ENCODE assay signal across 9 mouse cellular contexts in the genomic region with DNA sequence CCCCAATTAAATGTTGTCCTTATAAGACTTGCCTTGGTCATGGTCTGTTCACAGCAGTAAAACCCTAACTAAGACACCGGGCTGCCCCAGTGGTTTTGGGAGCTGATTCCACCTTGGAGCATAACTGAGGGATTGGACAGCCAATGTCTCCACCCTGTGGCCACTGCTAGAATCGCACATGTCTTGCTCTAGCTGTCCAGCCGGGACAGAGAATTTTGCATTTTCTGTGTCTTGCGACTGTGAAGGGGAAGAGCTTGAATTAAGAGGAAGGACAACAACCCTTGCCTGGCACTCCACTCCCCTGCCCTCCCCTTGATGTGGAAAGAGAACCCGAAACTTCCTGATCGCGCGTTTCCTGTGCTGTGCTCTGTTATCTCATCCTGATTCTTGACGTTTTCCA. TPM values are rescaled to one million over a fixed set of nuclear protein-coding genes. Genes with fewer than 3 reads are reported as not detected.
DNase-seq lines count a peak whose midpoint lies in the region; ATAC-seq and TF ChIP-seq lines count a peak whose summit lies in the region.
"Had no signal": no experiment of that assay in that cellular context is flagged by ENCODE, and none has a peak within 500 bp of the region (broad histone marks: within the 10 kb centered on the region; RNA-seq: fewer than 3 reads in every experiment).

No protein-coding gene starts in this region.

- no peaks in the 10 kb centered on the region for H3K27me3 ChIP-seq in C2C12 (ENCODE audit: control insufficient read depth, insufficient read depth, insufficient read length)
- H3K27me3 ChIP-seq in heart, embryonic 12.5 days (replicated peaks) = no peaks in the 10 kb centered on the region
- no peaks in the 10 kb centered on the region for H3K27me3 ChIP-seq in lung, embryonic 14.5 days (ENCODE audit: insufficient read depth, low read length)

- no peaks in the 10 kb centered on the region for H3K79me2 ChIP-seq in C2C12 (ENCODE audit: control insufficient read depth, insufficient read depth)

- no peaks in the 10 kb centered on the region for H3K9me3 ChIP-seq in heart, embryonic 12.5 days (replicated peaks)
- H3K9me3 ChIP-seq in lung, embryonic 14.5 days (ENCODE audit: low read depth, low read length) = no peaks in the 10 kb centered on the region

- TF ChIP-seq POLR2A in embryonic fibroblast, embryonic 13.5 days (IDR thresholded peaks at IDR 0.05; ENCODE audit: low read depth, low read length) = no peak

- no peaks in the 10 kb centered on the region for H3K36me3 ChIP-seq in C2C12 (ENCODE audit: control insufficient read depth, insufficient read depth)
- H3K36me3 ChIP-seq in heart, embryonic 12.5 days = no peaks in the 10 kb centered on the region
- no peaks in the 10 kb centered on the region for H3K36me3 ChIP-seq in lung, embryonic 14.5 days (ENCODE audit: insufficient read depth)

- peak; percentile 46 to 49 for DNase-seq in adrenal gland, postnatal 4 days (ENCODE audit: low spot score in 2 of 2)
- peak; percentile 87 for DNase-seq in layer of hippocampus, adult 11-12 months (ENCODE audit: low spot score)
- DNase-seq in lung, embryonic 14.5 days = peak; percentile 91
- peak; percentile 13 for DNase-seq in ovary, adult 18-20 months (ENCODE audit: low spot score)
- peak; percentile 52 for DNase-seq in thymus, postnatal 0 days (ENCODE audit: low spot score)

- no peaks in the 10 kb centered on the region for H3K4me1 ChIP-seq in embryonic fibroblast, embryonic 13.5 days (ENCODE audit: control insufficient read depth, insufficient read depth, low read length)
- peaks cover 15% of the 10 kb centered on the region for H3K4me1 ChIP-seq in heart, embryonic 12.5 days (replicated peaks)
- no peaks in the 10 kb centered on the region for H3K4me1 ChIP-seq in lung, embryonic 14.5 days (ENCODE audit: insufficient read depth)

- no peak overlapping the region for H3K27ac ChIP-seq in embryonic fibroblast, embryonic 13.5 days (ENCODE audit: insufficient read depth, low read length)
- no peak overlapping the region for H3K27ac ChIP-seq in heart, embryonic 12.5 days (ENCODE audit: poor library complexity, severe bottlenecking)
- H3K27ac ChIP-seq in lung, embryonic 14.5 days (ENCODE audit: low read depth) = no peak overlapping the region

- no peak overlapping the region for H3ac ChIP-seq in C2C12 (ENCODE audit: control insufficient read depth, insufficient read length, low read depth)

- H3K79me3 ChIP-seq in C2C12 (ENCODE audit: low read depth) = no peaks in the 10 kb centered on the region

- 4% methylated on average over 9 of the region's 9 CpGs for WGBS in heart, embryonic 12.5 days
- 12% methylated on average over 9 of the region's 9 CpGs for WGBS in lung, embryonic 14.5 days

- no peak overlapping the region for H3K4me2 ChIP-seq in heart, embryonic 12.5 days
- H3K4me2 ChIP-seq in lung, embryonic 14.5 days = no peak overlapping the region

- no peak overlapping the region for H3K4me3 ChIP-seq in C2C12 (ENCODE audit: insufficient read depth, poor library complexity, severe bottlenecking)
- H3K4me3 ChIP-seq in embryonic fibroblast, embryonic 13.5 days (ENCODE audit: insufficient read depth, low read length) = no peak overlapping the region
- no peak overlapping the region for H3K4me3 ChIP-seq in heart, embryonic 12.5 days
- no peak overlapping the region for H3K4me3 ChIP-seq in lung, embryonic 14.5 days (ENCODE audit: low read depth, low read length)
- H3K4me3 ChIP-seq: erythroblast, embryonic 14.5 days had no signal

- peak; percentile 18; the same call in 1 of the 2 replicates for ATAC-seq in heart, embryonic 12.5 days (ENCODE audit: insufficient number of reproducible peaks, low FRiP score)
- ATAC-seq in lung, embryonic 14.5 days (ENCODE audit: insufficient read depth) = 0 out of 2 replicates have a peak, but pooled peaks have one; percentile 17

- peak; percentile 79 for TF ChIP-seq CTCF in C2C12 (IDR thresholded peaks at IDR 0.05; ENCODE audit: control insufficient read depth, insufficient read depth, insufficient read length)
- TF ChIP-seq CTCF in embryonic fibroblast, embryonic 13.5 days (IDR thresholded peaks at IDR 0.05; ENCODE audit: borderline replicate concordance, insufficient read depth, low read length) = peak; percentile 92
- peak; percentile 91 for TF ChIP-seq CTCF in lung, embryonic 14.5 days (IDR thresholded peaks at IDR 0.05; ENCODE audit: low read depth)

- H3K9ac ChIP-seq in heart, embryonic 12.5 days = no peak overlapping the region
- no peak overlapping the region for H3K9ac ChIP-seq in lung, embryonic 14.5 days

TF ChIP-seq in C2C12, 6 proteins besides CTCF, POLR2A, EP300 and RAD21:
- no peak for TF ChIP-seq CEBPB (IDR thresholded peaks at IDR 0.05; ENCODE audit: low read depth)
- no peak for TF ChIP-seq MYOD1 (IDR thresholded peaks at IDR 0.05; ENCODE audit: control insufficient read depth, insufficient read length, low read depth)
- no peak for TF ChIP-seq FOSL1 (IDR thresholded peaks at IDR 0.05; ENCODE audit: insufficient read depth, low read length, poor library complexity, severe bottlenecking)
- peak; percentile 84 for TF ChIP-seq MAX (IDR thresholded peaks at IDR 0.05)
- no peak for TF ChIP-seq USF1 (IDR thresholded peaks at IDR 0.05; ENCODE audit: low read depth)
- TF ChIP-seq MYOG (IDR thresholded peaks at IDR 0.05; ENCODE audit: control insufficient read depth, extremely low read depth, insufficient read length) = no peak

RNA-seq across cellular contexts. Expression of gene Cd300lb, which starts 21.3 kb away (rescaled TPM):
- polyA plus RNA-seq in C2C12 (2012; fragmentation: generic; extraction: Trizol) = 0.76 TPM
- under 1 TPM; 0.73 to 0.76 TPM for total RNA-seq in adrenal gland, postnatal 4 days (2021)
- 0.48 and 1.1 TPM in 2 replicates for polyA plus RNA-seq in embryonic fibroblast, embryonic 13.5 days (2011; ENCODE audit: insufficient read length, low read depth, missing spikeins)
- 0.89 and 0.98 TPM in 2 replicates for polyA plus RNA-seq in heart, embryonic 12.5 days (2016; fragmentation: Nextera tagmentation; extraction: Ambion mirVana)
- polyA plus RNA-seq in lung, embryonic 14.5 days (2014; fragmentation: Nextera tagmentation; extraction: Ambion mirVana) = 0.36 and 0.43 TPM in 2 replicates
- polyA plus RNA-seq in thymus, postnatal 0 days (2015; fragmentation: Nextera tagmentation; extraction: Ambion mirVana) = 0.15 and 0.29 TPM in 2 replicates
- polyA plus RNA-seq: erythroblast, embryonic 14.5 days had no signal

RNA-seq across cellular contexts. Expression of gene Cd300a, which starts 23.0 kb away (rescaled TPM):
- 0.02 TPM for polyA plus RNA-seq in C2C12 (2012; fragmentation: generic; extraction: Trizol)
- 1 to 10 TPM; 1.9 to 3.3 TPM for total RNA-seq in adrenal gland, postnatal 4 days (2021)
- 0.84 TPM in 1 of 2 replicates, not detected in the other for polyA plus RNA-seq in embryonic fibroblast, embryonic 13.5 days (2011; ENCODE audit: insufficient read length, low read depth, missing spikeins)
- 0.40 and 0.41 TPM in 2 replicates for polyA plus RNA-seq in heart, embryonic 12.5 days (2016; fragmentation: Nextera tagmentation; extraction: Ambion mirVana)
- polyA plus RNA-seq in lung, embryonic 14.5 days (2014; fragmentation: Nextera tagmentation; extraction: Ambion mirVana) = 0.75 and 1.7 TPM in 2 replicates
- 5.0 and 6.8 TPM in 2 replicates for polyA plus RNA-seq in thymus, postnatal 0 days (2015; fragmentation: Nextera tagmentation; extraction: Ambion mirVana)
- polyA plus RNA-seq: erythroblast, embryonic 14.5 days had no signal

RNA-seq across cellular contexts. Expression of gene Cd300c, which starts 56.1 kb away (rescaled TPM):
- not detected for polyA plus RNA-seq in C2C12 (2012; fragmentation: generic; extraction: Trizol)
- not detected for total RNA-seq in adrenal gland, postnatal 4 days (2021)
- polyA plus RNA-seq in embryonic fibroblast, embryonic 13.5 days (2011; ENCODE audit: insufficient read length, low read depth, missing spikeins) = not detected in 2 replicates
- polyA plus RNA-seq in heart, embryonic 12.5 days (2016; fragmentation: Nextera tagmentation; extraction: Ambion mirVana) = not detected in 2 replicates
- not detected in 2 replicates for polyA plus RNA-seq in lung, embryonic 14.5 days (2014; fragmentation: Nextera tagmentation; extraction: Ambion mirVana)
- 0.21 and 0.23 TPM in 2 replicates for polyA plus RNA-seq in thymus, postnatal 0 days (2015; fragmentation: Nextera tagmentation; extraction: Ambion mirVana)
- polyA plus RNA-seq: erythroblast, embryonic 14.5 days had no signal

Comparison
In these comparisons a context has a peak if more than half of its experiments do, and no peak if none do; other contexts are left out.
1. DNase-seq: peak in every context shown above with its lines; median percentile 91 in lung, embryonic 14.5 days; 87 in layer of hippocampus, adult 11-12 months; 52 in thymus, postnatal 0 days; 48 in adrenal gland, postnatal 4 days; 13 in ovary, adult 18-20 months.